Comparison of ENCODE assay signal across 24 mouse cellular contexts in genomic region chr15:79802304-79802703, GRCm38 (mm10). TPM values are rescaled to one million over a fixed set of nuclear protein-coding genes. Genes with fewer than 3 reads are reported as not detected.
A peak's percentile ranks its signal among the peaks of the same experiment; 100 is the strongest.
DNase-seq lines count a peak whose midpoint lies in the region; ATAC-seq and TF ChIP-seq lines count a peak whose summit lies in the region.
"Had no signal": no experiment of that assay in that cellular context is flagged by ENCODE, and none has a peak within 500 bp of the region (broad histone marks: within the 10 kb centered on the region; RNA-seq: fewer than 3 reads in every experiment).

No protein-coding gene starts in this region.

- no peak for ATAC-seq in forebrain, postnatal 0 days
- ATAC-seq in forebrain, embryonic 14.5 days = no peak
- ATAC-seq: forebrain, embryonic 16.5 days; intestine, postnatal 0 days; liver, postnatal 0 days had no signal

- TF ChIP-seq CTCF in forebrain, postnatal 0 days (IDR thresholded peaks at IDR 0.05; ENCODE audit: low read depth) = no peak
- no peak for TF ChIP-seq CTCF in cerebellum, adult 2 months (IDR thresholded peaks at IDR 0.05; ENCODE audit: borderline replicate concordance, insufficient read depth, low read depth, low read length)
- TF ChIP-seq CTCF in cortical plate, adult 2 months (IDR thresholded peaks at IDR 0.05; ENCODE audit: extremely low read depth, insufficient read depth, low read length) = no peak

- DNase-seq in forebrain, postnatal 0 days = no peak
- no peak for DNase-seq in forebrain, embryonic 14.5 days (ENCODE audit: low spot score)
- peak; percentile 76 for DNase-seq in left cerebral cortex, postnatal 4 days
- DNase-seq in left cerebral cortex, postnatal 36 days (ENCODE audit: low spot score in 2 of 2) = no peak
- peak; percentile 81 to 86 for DNase-seq in cerebellum, adult 2 months
- DNase-seq in urinary bladder, postnatal 25 days (ENCODE audit: low spot score) = no peak
- no peak for DNase-seq in thymus, postnatal 0 days (ENCODE audit: low spot score)
- DNase-seq: adrenal gland, adult 2 months; gastrocnemius, adult 2 months; heart, adult 11 months; heart, postnatal 4 days; liver, postnatal 0 days; lung, postnatal 14 days; right cerebral cortex, adult 18-20 months; thymus, postnatal 25 days had no signal

- H3K4me2 ChIP-seq in forebrain, postnatal 0 days (ENCODE audit: low read depth) = 0 out of 2 replicates have a peak overlapping the region, but pooled peaks have one; percentile 86
- no peak overlapping the region for H3K4me2 ChIP-seq in forebrain, embryonic 14.5 days (ENCODE audit: low read length)
- H3K4me2 ChIP-seq: embryonic facial prominence, embryonic 12.5 days; heart, embryonic 13.5 days; limb, embryonic 15.5 days had no signal

- 34% methylated on average over 4 of the region's 4 CpGs for WGBS in forebrain, postnatal 0 days
- WGBS in forebrain, embryonic 14.5 days = 46% methylated on average over 4 of the region's 4 CpGs
- 10% methylated on average over 4 of the region's 4 CpGs for WGBS in cerebellum, adult 2 months

- H3K4me1 ChIP-seq in forebrain, postnatal 0 days (ENCODE audit: insufficient read depth) = no peaks in the 10 kb centered on the region; the same call in 1 of the 2 replicates
- H3K4me1 ChIP-seq in forebrain, embryonic 14.5 days (ENCODE audit: control insufficient read depth, insufficient read depth, low read length) = peaks cover 4% of the 10 kb centered on the region
- H3K4me1 ChIP-seq in cerebellum, adult 2 months (ENCODE audit: control insufficient read depth, insufficient read depth, low read length) = peaks cover 41% of the 10 kb centered on the region
- peaks cover 8% of the 10 kb centered on the region for H3K4me1 ChIP-seq in cortical plate, adult 2 months (ENCODE audit: control insufficient read depth, insufficient read depth, low read length)

- H3K27me3 ChIP-seq in forebrain, postnatal 0 days (ENCODE audit: insufficient read depth, low read length) = peaks cover 16% of the 10 kb centered on the region
- peaks cover 45% of the 10 kb centered on the region for H3K27me3 ChIP-seq in forebrain, embryonic 14.5 days (replicated peaks; ENCODE audit: control insufficient read depth, insufficient read depth, low read length)
- no peaks in the 10 kb centered on the region for H3K27me3 ChIP-seq in cerebellum, adult 2 months (ENCODE audit: control insufficient read depth, insufficient read depth, low read length)

- intact Hi-C loops in left cerebral cortex, postnatal 4 days (cut with DNase I) = no loop called here
- intact Hi-C loops in left cerebral cortex, postnatal 36 days (cut with DNase I) = no loop called here

- 0 out of 2 replicates have a peak overlapping the region, but pooled peaks have one; percentile 6 for H3K9ac ChIP-seq in forebrain, postnatal 0 days
- no peak overlapping the region for H3K9ac ChIP-seq in forebrain, embryonic 14.5 days (ENCODE audit: low read length)
- H3K9ac ChIP-seq: embryonic facial prominence, embryonic 12.5 days; heart, embryonic 13.5 days; limb, embryonic 15.5 days; liver, postnatal 0 days had no signal

- H3K4me3 ChIP-seq in forebrain, postnatal 0 days (ENCODE audit: low read depth, low read length) = no peak overlapping the region
- H3K4me3 ChIP-seq in forebrain, embryonic 14.5 days (ENCODE audit: low read depth, low read length) = no peak overlapping the region
- H3K4me3 ChIP-seq in cerebellum, adult 2 months (replicated peaks; ENCODE audit: insufficient read depth, low read depth, low read length) = peak overlapping the region; percentile 21
- peak overlapping the region; percentile 75 for H3K4me3 ChIP-seq in cortical plate, adult 2 months (ENCODE audit: insufficient read depth, low read length)
- H3K4me3 ChIP-seq: embryonic facial prominence, embryonic 12.5 days; gastrocnemius, adult 2 months; heart, embryonic 13.5 days; limb, embryonic 15.5 days; megakaryocyte, embryonic 14.5 days had no signal

- H3K27ac ChIP-seq in forebrain, postnatal 0 days (ENCODE audit: low read depth, low read length) = no peak overlapping the region
- no peak overlapping the region for H3K27ac ChIP-seq in forebrain, embryonic 14.5 days (ENCODE audit: low read depth, low read length)
- H3K27ac ChIP-seq in cerebellum, adult 2 months (ENCODE audit: insufficient read depth, low read length) = peak overlapping the region; percentile 2
- no peak overlapping the region; the same call in 1 of the 2 replicates for H3K27ac ChIP-seq in cortical plate, adult 2 months (ENCODE audit: insufficient read depth, low read length)
- H3K27ac ChIP-seq: embryonic facial prominence, embryonic 12.5 days; gastrocnemius, adult 2 months; heart, embryonic 13.5 days; kidney, postnatal 0 days; limb, embryonic 15.5 days had no signal

- no peak for TF ChIP-seq POLR2A in cerebellum, adult 2 months (IDR thresholded peaks at IDR 0.05; ENCODE audit: borderline replicate concordance, insufficient read depth, low read length)
- no peak for TF ChIP-seq POLR2A in cortical plate, adult 2 months (IDR thresholded peaks at IDR 0.05; ENCODE audit: extremely low read depth, insufficient read depth, low read length)

- H3K36me3 ChIP-seq in forebrain, postnatal 0 days (ENCODE audit: insufficient read depth) = no peaks in the 10 kb centered on the region
- H3K36me3 ChIP-seq in forebrain, embryonic 14.5 days (ENCODE audit: control insufficient read depth, insufficient read depth, low read length) = no peaks in the 10 kb centered on the region
- H3K36me3 ChIP-seq: embryonic facial prominence, embryonic 12.5 days; heart, embryonic 13.5 days; limb, embryonic 15.5 days had no signal

- no peaks in the 10 kb centered on the region for H3K9me3 ChIP-seq in forebrain, postnatal 0 days (ENCODE audit: low read length)
- no peaks in the 10 kb centered on the region for H3K9me3 ChIP-seq in forebrain, embryonic 14.5 days (replicated peaks; ENCODE audit: control insufficient read depth, low read length)
- H3K9me3 ChIP-seq: embryonic facial prominence, embryonic 12.5 days; heart, embryonic 13.5 days; limb, embryonic 15.5 days; megakaryocyte, embryonic 14.5 days had no signal

RNA-seq across cellular contexts. Expression of gene Nptxr, which starts 2.3 kb away (rescaled TPM):
- 129 and 184 TPM in 2 replicates for total RNA-seq in forebrain, postnatal 0 days (2014; rRNA removed)
- 41.9 and 87.3 TPM in 2 replicates for polyA plus RNA-seq in forebrain, postnatal 0 days (2015; fragmentation: Nextera tagmentation; extraction: Ambion mirVana)
- 7.6 and 8.5 TPM in 2 replicates for polyA plus RNA-seq in forebrain, embryonic 14.5 days (2014; fragmentation: Nextera tagmentation; extraction: Ambion mirVana)
- total RNA-seq in left cerebral cortex, postnatal 4 days (2021) = 100 to 1,000 TPM; 240 to 277 TPM
- 100 to 1,000 TPM; 800 to 830 TPM for total RNA-seq in left cerebral cortex, postnatal 36 days (2021)
- polyA plus RNA-seq in cerebellum, adult 2 months (2012; rRNA removed) = 88.0 and 100 TPM in 2 replicates
- polyA plus RNA-seq in cortical plate, adult 2 months (2012; rRNA removed) = 293 and 298 TPM in 2 replicates
- 2.0 and 2.3 TPM in 2 replicates for polyA plus RNA-seq in thymus, postnatal 0 days (2015; fragmentation: Nextera tagmentation; extraction: Ambion mirVana)

RNA-seq across cellular contexts. Expression of gene Dnal4, which starts 24.7 kb away (rescaled TPM):
- total RNA-seq in forebrain, postnatal 0 days (2014; rRNA removed) = 58.3 and 59.2 TPM in 2 replicates
- polyA plus RNA-seq in forebrain, postnatal 0 days (2015; fragmentation: Nextera tagmentation; extraction: Ambion mirVana) = 81.5 and 94.5 TPM in 2 replicates
- polyA plus RNA-seq in forebrain, embryonic 14.5 days (2014; fragmentation: Nextera tagmentation; extraction: Ambion mirVana) = 96.1 and 101 TPM in 2 replicates
- 10 to 100 TPM; 30.4 to 34.4 TPM for total RNA-seq in left cerebral cortex, postnatal 4 days (2021)
- 10 to 100 TPM; 50.7 to 51.3 TPM for total RNA-seq in left cerebral cortex, postnatal 36 days (2021)
- polyA plus RNA-seq in cerebellum, adult 2 months (2012; rRNA removed) = 55.1 and 56.7 TPM in 2 replicates
- 71.5 and 72.4 TPM in 2 replicates for polyA plus RNA-seq in cortical plate, adult 2 months (2012; rRNA removed)
- 39.6 and 42.7 TPM in 2 replicates for polyA plus RNA-seq in thymus, postnatal 0 days (2015; fragmentation: Nextera tagmentation; extraction: Ambion mirVana)

RNA-seq across cellular contexts. Expression of gene Npcd, which starts 31.7 kb away (rescaled TPM):
- total RNA-seq in forebrain, postnatal 0 days (2014; rRNA removed) = 9.0 and 18.6 TPM in 2 replicates
- polyA plus RNA-seq in forebrain, postnatal 0 days (2015; fragmentation: Nextera tagmentation; extraction: Ambion mirVana) = 3.7 and 4.0 TPM in 2 replicates
- polyA plus RNA-seq in forebrain, embryonic 14.5 days (2014; fragmentation: Nextera tagmentation; extraction: Ambion mirVana) = not detected in 2 replicates
- 10 to 100 TPM in 1 of 2 experiments, 1 to 10 TPM in 1; 6.6 to 14.9 TPM for total RNA-seq in left cerebral cortex, postnatal 4 days (2021)
- total RNA-seq in left cerebral cortex, postnatal 36 days (2021) = 10 to 100 TPM; 17.3 to 19.1 TPM
- 1.7 and 4.1 TPM in 2 replicates for polyA plus RNA-seq in cerebellum, adult 2 months (2012; rRNA removed)
- polyA plus RNA-seq in cortical plate, adult 2 months (2012; rRNA removed) = 2.4 and 3.0 TPM in 2 replicates
- polyA plus RNA-seq in thymus, postnatal 0 days (2015; fragmentation: Nextera tagmentation; extraction: Ambion mirVana) = not detected in 2 replicates
- total RNA-seq: MEL had no signal
- polyA plus RNA-seq: forebrain, embryonic 16.5 days; heart, embryonic 13.5 days; intestine, postnatal 0 days; limb, embryonic 15.5 days; liver, postnatal 0 days had no signal

RNA-seq across cellular contexts. Expression of gene Cbx6, which starts 32.2 kb away (rescaled TPM):
- 69.1 and 86.8 TPM in 2 replicates for total RNA-seq in forebrain, postnatal 0 days (2014; rRNA removed)
- polyA plus RNA-seq in forebrain, postnatal 0 days (2015; fragmentation: Nextera tagmentation; extraction: Ambion mirVana) = 27.5 and 53.8 TPM in 2 replicates
- polyA plus RNA-seq in forebrain, embryonic 14.5 days (2014; fragmentation: Nextera tagmentation; extraction: Ambion mirVana) = 18.1 and 29.1 TPM in 2 replicates
- 100 to 1,000 TPM; 105 to 125 TPM for total RNA-seq in left cerebral cortex, postnatal 4 days (2021)
- total RNA-seq in left cerebral cortex, postnatal 36 days (2021) = 100 to 1,000 TPM; 412 to 417 TPM
- polyA plus RNA-seq in cerebellum, adult 2 months (2012; rRNA removed) = 183 TPM in 2 replicates
- polyA plus RNA-seq in cortical plate, adult 2 months (2012; rRNA removed) = 295 and 320 TPM in 2 replicates
- polyA plus RNA-seq in thymus, postnatal 0 days (2015; fragmentation: Nextera tagmentation; extraction: Ambion mirVana) = 54.9 and 55.9 TPM in 2 replicates

RNA-seq across cellular contexts. Expression of gene Sun2, which starts 60.0 kb away (rescaled TPM):
- 43.0 and 56.4 TPM in 2 replicates for total RNA-seq in forebrain, postnatal 0 days (2014; rRNA removed)
- polyA plus RNA-seq in forebrain, postnatal 0 days (2015; fragmentation: Nextera tagmentation; extraction: Ambion mirVana) = 2.3 and 3.7 TPM in 2 replicates
- polyA plus RNA-seq in forebrain, embryonic 14.5 days (2014; fragmentation: Nextera tagmentation; extraction: Ambion mirVana) = 4.8 and 7.6 TPM in 2 replicates
- 10 to 100 TPM; 27.0 to 29.4 TPM for total RNA-seq in left cerebral cortex, postnatal 4 days (2021)
- 10 to 100 TPM; 43.2 to 47.5 TPM for total RNA-seq in left cerebral cortex, postnatal 36 days (2021)
- polyA plus RNA-seq in cerebellum, adult 2 months (2012; rRNA removed) = 42.7 and 45.2 TPM in 2 replicates
- polyA plus RNA-seq in cortical plate, adult 2 months (2012; rRNA removed) = 29.7 and 32.0 TPM in 2 replicates
- polyA plus RNA-seq in thymus, postnatal 0 days (2015; fragmentation: Nextera tagmentation; extraction: Ambion mirVana) = 12.4 and 18.4 TPM in 2 replicates

Comparison
In these comparisons a context has a peak if more than half of its experiments do, and no peak if none do; other contexts are left out.
1. DNase-seq: peak in left cerebral cortex, postnatal 4 days (single experiment) and cerebellum, adult 2 months (2 of 2); none in forebrain, postnatal 0 days (single experiment), forebrain, embryonic 14.5 days (single experiment), left cerebral cortex, postnatal 36 days (0 of 2), urinary bladder, postnatal 25 days (single experiment) and thymus, postnatal 0 days (single experiment).
2. H3K4me3 ChIP-seq: peak in cerebellum, adult 2 months (single experiment) and cortical plate, adult 2 months (single experiment); none in forebrain, postnatal 0 days (single experiment) and forebrain, embryonic 14.5 days (single experiment).